Mouse (Mus musculus) c-Kit-positive CD71-positive TER-119-negative erythroid progenitor cells, embryonic 14.5 days (primary cell): ENCODE measurements around the gene Arhgap10.

Experiments
- DNase-seq: peaks from one replicate; pipeline ENCODE4 v3.0.0-alpha.2; 2013; ENCODE audit warnings: low read depth

The Arhgap10 gene

GRCm38 (mm10) chr8:77442452-77442851 lies 75.3 kb downstream of the Arhgap10 start:
- DNase-seq = no peak

- DNase-seq = no peak
These were observed 76.8 kb downstream of the Arhgap10 start for GRCm38 (mm10) chr8:77440913-77441312.

DNA sequence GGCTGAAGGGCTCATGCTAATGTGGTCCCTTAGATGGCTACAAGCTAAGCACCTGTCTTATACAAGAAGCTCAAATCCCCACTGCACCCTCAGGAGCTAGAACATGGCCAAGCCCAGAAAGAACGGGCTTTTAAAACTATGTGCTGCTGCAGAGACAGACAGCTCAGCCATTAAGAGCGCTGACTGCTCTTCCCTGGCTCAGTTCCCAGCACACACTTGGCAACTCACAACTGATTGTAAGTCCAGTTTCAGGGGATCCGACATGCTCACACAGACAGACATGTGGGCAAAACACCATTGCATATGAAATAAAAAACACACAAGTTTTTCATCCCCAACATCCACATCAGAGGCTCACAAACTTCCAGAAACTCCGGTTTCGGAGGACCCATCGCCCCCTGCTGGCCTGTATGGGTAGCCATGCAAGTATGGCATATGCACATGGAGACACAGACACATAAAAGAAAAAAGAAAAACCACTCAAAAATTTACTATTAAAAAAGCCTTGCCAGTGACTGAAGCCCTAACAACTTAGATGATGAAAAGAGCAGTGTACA lies 77.4 kb downstream of the Arhgap10 start:
- DNase-seq = no peak

- no peak for DNase-seq
These were observed 78.1 kb downstream of the Arhgap10 start for GRCm38 (mm10) chr8:77439670-77440069.

DNA sequence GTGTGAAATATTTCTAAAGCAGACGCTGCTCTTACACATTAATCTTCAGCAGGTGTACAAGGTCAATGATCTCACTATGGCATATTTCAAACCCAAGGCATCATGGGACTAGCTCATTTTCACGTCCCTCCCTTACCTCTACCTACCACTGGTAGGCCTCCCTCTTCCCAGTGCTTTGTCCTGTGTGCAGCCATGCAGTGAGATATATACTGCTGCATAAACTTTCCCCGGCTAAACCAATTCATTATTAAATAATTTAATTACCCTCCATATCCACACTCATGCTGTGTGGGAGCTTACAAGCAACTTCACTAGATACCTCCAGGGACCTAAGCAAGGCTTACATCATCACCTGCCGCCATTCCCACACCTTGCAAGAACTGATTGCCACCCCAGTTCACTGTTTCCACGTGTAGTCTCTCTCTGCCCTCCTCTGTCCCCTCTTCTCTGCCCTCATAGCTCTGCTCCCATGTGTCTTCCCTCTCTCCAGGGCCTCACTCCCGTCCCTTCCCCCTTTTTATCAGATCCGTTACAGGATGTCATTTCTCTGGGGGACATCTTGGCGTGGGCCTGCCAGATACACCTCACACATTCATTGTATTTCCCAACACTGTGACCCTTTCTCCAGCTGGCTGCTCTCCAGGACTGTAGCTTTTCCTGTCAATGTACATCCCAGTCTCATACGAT lies 79.8 kb downstream of the Arhgap10 start:
- DNase-seq = no peak

DNA sequence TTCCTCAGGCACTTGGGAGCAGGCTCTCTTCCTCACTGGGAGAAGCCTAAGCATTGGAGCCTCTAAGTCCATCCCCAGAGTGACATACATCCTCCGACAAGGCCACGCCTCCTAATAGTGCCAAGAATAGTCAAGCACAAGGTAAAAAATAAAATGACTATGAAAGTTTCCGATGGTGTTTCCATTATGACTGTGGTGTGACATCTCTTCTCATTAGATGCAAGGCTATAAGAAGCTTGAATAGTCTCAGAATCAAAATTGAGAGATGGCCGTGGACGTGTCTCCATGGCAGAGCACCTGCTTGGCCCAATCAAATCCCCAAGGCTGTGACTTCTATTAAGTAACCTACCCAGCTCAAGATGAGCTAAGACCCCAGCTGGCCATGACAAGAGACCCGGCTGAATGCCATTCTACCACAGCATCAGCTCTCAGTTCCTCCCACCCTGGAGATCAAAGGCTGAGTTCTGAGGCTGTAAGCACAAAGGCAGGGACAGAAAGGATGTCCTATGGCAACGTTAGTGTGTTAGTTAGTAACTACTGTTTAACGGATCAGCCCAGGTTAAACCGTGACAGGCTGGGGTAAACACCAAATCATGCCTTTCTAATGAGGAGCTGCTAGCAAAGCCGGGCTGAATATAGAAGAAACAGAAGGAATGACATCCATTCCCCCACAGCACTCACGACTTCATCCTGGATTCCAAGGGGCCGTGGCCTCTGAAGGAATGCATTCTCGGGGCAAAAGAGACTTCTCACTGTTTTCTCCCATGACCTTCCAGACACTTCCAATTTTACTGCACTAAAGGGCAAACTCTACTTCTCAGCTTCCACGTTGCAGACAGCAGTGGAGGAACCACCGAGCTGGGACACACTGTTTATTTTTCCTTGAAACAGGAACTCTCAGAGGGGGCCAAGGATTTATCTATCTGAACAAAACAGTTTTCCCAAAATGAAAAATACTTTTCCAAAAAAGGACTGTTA lies 81.5 kb downstream of the Arhgap10 start:
- no peak for DNase-seq

DNA sequence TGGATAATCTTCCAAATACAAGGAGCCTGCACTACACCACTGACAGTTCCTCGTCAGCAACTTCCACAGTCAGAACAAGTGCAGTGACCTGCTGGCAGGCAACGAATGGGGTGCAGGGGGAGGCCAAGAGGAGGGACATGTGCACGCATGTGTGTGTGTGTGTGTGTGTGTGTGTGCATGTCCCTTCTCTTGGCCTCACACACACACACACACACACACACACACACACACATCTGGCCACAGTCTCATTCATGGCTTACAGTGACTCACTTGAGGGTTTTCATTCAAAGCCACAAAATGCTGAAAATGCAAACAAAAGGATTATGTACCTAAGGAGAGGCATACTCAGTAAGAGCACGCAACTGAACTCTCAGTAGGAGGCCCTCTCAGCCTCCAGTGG lies 84.5 kb downstream of the Arhgap10 start:
- DNase-seq = no peak

DNA sequence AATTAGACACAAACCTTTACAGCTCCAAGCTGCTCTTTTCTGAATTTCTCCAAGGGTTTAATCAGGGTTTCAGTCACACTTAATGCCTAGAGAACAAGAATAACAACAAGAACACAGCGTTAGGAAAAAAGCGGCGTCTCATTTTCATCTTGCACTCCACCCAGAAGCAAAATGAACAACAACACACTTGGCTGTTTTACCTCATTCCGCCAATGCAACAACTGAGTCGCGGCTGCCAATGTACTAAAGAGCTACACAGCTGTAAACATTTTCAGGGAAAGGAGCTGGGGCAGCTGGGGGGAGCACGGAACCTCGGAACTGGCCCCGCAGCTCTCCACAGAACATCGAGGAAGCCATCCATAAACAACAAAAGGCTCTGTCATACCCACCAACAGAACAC lies 85.0 kb downstream of the Arhgap10 start:
- no peak for DNase-seq

- DNase-seq = no peak
These were observed 89.3 kb downstream of the Arhgap10 start for GRCm38 (mm10) chr8:77428420-77428819.

DNA sequence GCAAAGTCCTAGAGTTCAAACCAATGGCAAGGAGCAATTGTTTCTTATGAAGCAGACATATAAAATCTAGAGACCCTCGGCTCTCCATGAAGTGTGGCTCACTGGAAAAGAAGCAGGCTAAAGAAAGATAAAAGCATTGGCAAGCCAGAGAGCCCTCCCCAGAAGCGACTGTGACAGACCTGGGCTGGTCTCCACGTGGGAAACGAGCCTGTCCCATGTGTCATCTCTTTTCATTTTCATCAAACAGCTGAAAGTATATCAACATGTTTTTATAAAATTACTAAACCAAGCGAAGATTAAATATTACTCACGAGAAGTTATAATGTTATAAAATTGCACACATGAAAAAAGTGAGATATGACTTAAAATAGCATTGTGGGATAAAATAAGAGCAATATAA lies 89.7 kb downstream of the Arhgap10 start:
- DNase-seq = no peak

DNA sequence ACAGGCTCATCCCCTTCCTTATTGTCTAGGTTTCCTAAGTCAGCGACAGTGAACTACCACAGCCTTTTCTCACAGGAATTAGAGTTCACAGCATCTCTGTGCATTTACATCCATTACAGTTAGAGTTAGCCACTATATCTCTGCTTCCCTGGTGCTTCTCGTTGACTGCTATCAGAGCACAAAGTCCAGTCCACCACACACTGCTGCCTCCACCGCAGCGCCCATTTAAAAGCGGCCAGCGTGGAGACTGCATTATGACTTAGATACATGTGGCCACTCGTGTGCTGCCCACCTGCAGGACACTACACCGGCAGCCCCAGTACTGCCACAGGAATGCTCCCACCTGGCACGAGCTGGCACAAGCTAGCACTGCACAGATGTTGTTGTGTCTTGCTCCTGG lies 90.3 kb downstream of the Arhgap10 start:
- no peak for DNase-seq

DNA sequence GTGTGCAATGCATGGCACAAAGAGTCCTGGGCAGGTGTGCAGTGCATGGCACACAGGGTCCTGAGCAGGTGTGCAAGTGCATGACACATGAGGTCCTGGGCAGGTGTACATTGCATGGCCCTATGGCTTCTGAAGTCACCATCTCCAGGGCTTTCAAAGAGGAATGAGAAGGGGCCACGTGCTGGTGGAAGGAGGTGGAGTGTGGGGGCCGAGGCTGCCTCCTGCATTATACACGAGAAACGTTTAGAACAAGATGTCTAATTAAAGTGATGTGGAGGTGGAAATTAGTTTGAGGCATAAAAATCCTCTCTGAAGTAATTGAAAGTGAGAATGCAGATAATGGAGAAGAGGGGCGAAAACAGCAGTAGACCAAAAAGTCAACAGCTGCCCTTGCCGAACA lies 93.9 kb downstream of the Arhgap10 start:
- no peak for DNase-seq

- DNase-seq = no peak
These were observed 95.0 kb downstream of the Arhgap10 start for GRCm38 (mm10) chr8:77422632-77423252.

GRCm38 (mm10) chr8:77421596-77421995 lies 96.2 kb downstream of the Arhgap10 start:
- no peak for DNase-seq

- DNase-seq = peak; percentile 46
These were observed 98.0 kb downstream of the Arhgap10 start for GRCm38 (mm10) chr8:77419731-77420130.

GRCm38 (mm10) chr8:77416738-77417137 lies 101.0 kb downstream of the Arhgap10 start:
- no peak for DNase-seq

DNA sequence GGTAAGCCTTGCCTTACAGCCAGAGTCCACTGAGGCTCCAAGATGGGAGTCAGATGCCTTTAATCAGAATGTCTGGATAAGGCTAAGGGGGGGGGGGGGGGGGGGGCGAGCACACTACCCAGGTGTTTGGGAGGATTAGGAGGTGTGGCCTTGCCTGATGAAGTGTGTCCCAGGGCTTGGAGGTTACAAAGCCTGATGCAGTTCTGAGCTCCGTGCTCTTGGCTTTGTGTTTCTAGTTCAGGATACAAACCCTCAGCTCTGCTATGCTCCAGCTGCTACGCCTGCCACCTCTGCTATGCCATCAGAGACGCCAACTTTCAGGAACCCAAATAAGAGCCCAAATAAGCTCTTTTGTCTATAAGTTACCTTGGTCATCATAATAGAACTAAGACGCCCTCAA lies 101.7 kb downstream of the Arhgap10 start:
- DNase-seq = no peak

- DNase-seq = no peak
These were observed 106.5 kb downstream of the Arhgap10 start for GRCm38 (mm10) chr8:77411262-77411661.

- no peak for DNase-seq
These were observed 107.4 kb downstream of the Arhgap10 start for GRCm38 (mm10) chr8:77410394-77410793.

- no peak for DNase-seq
These were observed 109.1 kb downstream of the Arhgap10 start for GRCm38 (mm10) chr8:77408527-77409215.

DNA sequence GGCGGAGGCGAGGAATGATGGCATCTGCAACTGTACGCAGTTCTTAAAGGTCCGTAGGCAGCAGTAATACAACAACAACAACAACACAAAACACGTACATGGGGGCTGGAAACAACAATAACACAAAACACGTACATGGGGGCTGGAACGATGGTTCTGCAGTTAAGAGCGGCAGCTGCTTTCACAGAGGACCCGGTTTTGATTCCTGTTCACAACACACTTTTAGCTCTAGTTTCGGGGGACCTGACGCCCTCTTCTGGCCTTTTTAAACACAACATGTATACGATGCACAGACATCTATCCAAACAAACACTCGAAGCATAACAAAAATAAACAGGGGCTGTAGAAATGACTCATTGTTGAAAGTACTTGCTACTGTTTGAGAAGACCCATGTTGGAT lies 110.9 kb downstream of the Arhgap10 start:
- DNase-seq = no peak

DNA sequence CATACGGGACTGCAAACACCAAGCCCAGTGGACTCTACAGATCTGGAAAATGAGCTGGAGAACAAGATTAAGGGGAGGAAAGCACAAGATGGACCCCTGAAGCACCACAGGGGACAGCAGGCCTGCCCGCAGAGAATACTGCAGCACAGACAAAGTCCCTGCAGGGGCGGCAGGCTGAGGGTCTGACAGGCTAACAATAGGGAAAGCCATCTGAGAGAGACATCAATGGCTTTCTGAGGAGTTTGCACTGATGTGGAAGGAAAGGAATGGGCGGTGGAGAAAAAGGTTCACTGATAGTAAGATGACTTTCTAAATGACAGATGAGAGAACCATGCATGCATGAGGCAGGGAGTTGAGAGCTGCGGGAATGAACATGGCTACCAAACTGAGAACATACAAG lies 111.3 kb downstream of the Arhgap10 start:
- no peak for DNase-seq
